Mouse (Mus musculus): Measurements from ENCODE around the gene Rnf144a.

Gene Rnf144a

DNA sequence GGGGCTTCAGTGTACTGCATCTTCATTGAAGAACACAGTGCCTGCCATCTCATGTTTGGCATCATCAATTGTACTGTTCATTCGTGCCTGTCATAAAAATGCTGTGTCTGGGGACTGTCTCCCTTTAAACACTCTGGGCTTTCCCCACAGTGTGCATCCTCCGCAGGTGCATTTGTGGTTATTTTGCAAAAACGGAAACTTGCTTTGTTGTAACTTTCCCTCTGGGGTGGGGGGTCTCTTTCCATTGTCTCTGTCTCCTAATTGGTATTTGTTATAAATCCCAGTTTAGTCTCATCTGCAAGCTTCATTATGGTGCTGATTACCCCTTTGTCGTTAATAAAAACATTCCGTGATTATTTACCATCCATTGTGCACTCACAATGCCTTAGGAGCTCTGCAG, 112.2 kb downstream of the Rnf144a start:
- DNase-seq = peak; percentile 24

DNA sequence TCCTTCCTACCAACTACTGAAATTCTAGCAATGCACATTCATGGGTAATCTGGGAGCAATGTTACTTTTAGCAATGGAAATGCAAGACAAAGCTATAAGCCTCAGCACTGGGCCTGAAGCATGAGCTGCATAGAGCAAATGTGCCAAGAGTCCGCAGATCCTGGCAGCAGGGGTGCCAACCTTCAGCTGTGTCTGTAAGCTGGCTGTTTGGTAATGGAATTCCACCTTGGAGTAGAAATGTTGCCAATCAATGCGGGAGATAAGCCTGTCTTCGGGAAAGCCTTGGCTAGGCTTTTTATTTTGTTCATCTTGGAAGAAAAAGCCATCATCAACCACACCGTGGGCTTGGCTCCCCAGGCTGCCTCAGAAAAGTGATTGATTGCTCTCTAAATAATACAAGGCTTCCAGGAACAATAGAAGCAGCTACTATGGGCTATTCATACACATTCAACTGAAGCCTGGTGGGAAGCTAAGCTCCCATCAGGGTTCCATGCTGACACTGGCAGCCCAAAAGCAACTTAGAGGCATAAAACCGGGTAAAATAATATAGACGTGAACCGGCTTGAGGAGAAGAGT, 115.5 kb downstream of the Rnf144a start:
- no peak for DNase-seq

- DNase-seq = peak; percentile 70
Observed at GRCm38 (mm10) chr12:26295995-26296394, 119.1 kb downstream of the Rnf144a start.

- no peak for DNase-seq
Observed at GRCm38 (mm10) chr12:26289200-26289599, 125.9 kb downstream of the Rnf144a start.

DNA sequence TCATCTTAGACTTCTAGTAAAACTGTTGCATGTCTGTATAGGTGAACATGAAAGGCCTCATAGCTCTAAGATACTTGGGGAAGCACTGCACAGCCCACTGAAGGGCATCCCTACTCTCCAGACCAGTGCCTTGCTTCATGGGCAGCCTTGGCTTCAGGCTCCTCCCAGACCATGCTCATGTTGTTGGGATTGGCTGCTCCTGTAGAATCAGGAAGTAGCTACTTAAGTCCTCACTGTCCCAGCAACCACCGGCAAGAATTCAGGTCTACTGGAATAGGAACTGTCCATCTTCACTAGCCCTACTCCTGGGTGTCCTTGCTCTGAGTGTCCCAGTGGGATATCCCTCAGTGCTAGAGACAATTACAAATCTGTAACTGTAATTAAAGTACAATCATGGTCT, 126.7 kb downstream of the Rnf144a start:
- no peak for DNase-seq

GRCm38 (mm10) chr12:26285939-26286338, 129.1 kb downstream of the Rnf144a start:
- no peak for DNase-seq

DNA sequence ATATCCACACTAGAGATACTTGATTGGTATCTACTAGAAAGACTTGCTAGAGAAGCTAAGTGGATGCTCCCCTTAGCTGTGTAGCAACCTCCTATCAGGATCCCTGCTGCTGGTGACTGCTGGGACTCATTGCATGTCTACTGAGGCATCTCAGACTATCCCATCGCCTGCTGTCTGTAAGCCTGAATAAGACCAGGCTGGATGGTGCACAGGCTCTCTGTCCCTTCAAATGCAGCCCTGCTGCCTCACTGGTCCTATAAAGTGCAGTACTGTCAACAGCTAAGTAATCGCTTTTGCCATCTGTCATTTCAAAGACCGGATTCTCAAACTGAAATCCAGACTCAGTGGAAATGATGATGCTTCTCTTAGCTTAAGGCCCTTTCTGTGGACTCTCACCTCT, 129.6 kb downstream of the Rnf144a start:
- no peak for DNase-seq

DNA sequence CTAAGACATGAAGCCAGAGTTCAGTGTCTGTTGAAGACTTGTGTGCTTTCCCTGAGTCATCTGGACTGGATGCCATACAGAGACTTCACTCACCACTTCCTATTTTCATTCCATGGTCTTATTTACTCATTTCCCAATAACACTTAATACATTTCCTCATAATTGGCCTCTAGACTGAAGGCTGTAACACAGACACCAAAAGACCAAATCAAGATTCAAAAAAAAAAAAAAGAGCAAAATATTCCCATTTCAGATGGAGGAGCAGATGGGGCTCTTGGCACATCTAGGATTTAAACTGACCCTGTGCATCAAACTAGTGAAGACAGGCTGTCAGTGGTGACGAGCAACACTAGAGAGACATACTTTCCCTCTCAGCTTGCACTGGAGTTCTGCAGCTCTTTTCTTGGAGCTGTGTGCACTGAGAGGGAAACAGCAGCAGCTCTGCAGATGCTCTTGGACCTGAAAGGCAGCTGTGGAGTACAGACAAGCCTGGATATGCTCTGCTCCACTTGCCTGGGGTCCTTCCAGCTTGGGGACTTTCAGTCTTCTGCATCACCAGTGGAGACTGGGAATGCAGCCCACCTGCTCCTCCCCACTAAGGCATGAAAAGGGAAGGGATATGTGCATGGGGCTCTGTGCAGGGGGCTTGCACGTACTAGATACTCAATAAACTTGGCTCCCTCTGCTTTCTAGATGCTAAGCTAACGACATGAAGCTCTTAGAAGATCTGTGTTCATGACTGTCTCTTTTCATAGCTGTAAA, 134.2 kb downstream of the Rnf144a start:
- no peak for DNase-seq

DNA sequence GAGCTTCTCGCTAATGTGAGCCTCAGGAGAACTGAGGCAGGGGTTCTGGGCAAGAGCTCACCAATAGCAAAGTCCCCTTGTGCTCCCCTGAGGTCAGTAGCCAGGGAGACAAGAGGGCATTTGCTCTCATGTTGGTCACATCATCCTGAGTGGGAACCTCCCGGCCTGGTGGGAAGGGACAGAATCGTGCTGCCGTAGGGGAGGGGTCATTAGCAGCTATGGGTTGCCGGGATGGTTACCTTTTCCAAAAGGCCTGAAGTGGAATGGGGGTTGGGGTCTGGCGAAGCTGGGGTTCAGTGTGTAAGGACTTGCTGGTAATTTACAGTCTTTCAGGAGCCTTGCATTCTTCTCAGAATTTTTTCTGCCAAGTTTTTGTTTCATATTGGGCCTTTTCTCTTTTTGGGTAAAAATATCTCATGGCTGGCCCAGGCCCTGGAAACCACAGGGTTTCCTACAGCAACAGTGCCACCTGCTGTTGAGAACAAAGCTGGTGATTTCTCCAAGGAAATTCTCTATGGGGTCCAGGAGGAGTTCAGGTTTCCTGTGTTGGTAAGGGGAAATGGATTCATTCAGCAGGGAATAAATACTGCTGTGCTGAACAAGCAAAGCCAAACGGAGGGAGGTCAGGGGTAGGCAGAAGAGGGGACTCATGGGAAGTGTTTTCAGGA, 137.9 kb downstream of the Rnf144a start:
- DNase-seq = peak; percentile 66

- DNase-seq = no peak
Observed at GRCm38 (mm10) chr12:26276556-26276955, 138.5 kb downstream of the Rnf144a start.

Measured in thymus, postnatal 4 days (tissue).